Mouse (Mus musculus): Measurements from ENCODE around the gene Qser1. TPM values are rescaled to one million over a fixed set of nuclear protein-coding genes. Genes with fewer than 3 reads are reported as not detected.
"Not testable (repeated sequence)": the region's sequence is repeated elsewhere in the genome, so short reads cannot be mapped to it uniquely, and the experiment has no call there.

Gene Qser1
- 6.8 TPM in 2 replicates for polyA plus RNA-seq (2015; fragmentation: Nextera tagmentation; extraction: Ambion mirVana)

- H3K27me3 ChIP-seq = no peaks in the 10 kb centered on the region
- H3K27ac ChIP-seq (replicated peaks) = peak within 1 kb of the TSS; percentile 92
- peak within 1 kb of the TSS; percentile 70 for H3K4me2 ChIP-seq
- peak within 1 kb of the TSS; percentile 96 for H3K9ac ChIP-seq
- no peaks in the 10 kb centered on the region for H3K9me3 ChIP-seq
- H3K36me3 ChIP-seq = no peaks in the 10 kb centered on the region
- peak within 1 kb of the TSS; percentile 71 for H3K4me3 ChIP-seq
- peak; percentile 70 for ATAC-seq (ENCODE audit: low FRiP score, low read depth)
- 0% methylated on average over 31 of the region's 50 CpGs for WGBS
- peaks cover 28% of the 10 kb centered on the region for H3K4me1 ChIP-seq (replicated peaks)
These were observed at the start of gene Qser1 for GRCm38 (mm10) chr2:104816371-104816827. TSS of gene Qser1 (minus strand) at chr2:104816760.

- H3K36me3 ChIP-seq = no peaks in the 10 kb centered on the region
- no peak for ATAC-seq (ENCODE audit: low FRiP score, low read depth)
- no peak overlapping the region for H3K9ac ChIP-seq
- H3K27me3 ChIP-seq = no peaks in the 10 kb centered on the region
- H3K4me2 ChIP-seq = no peak overlapping the region
- H3K27ac ChIP-seq (replicated peaks) = no peak overlapping the region
- no peak overlapping the region for H3K4me3 ChIP-seq
- WGBS = 91% methylated on average over 4 of the region's 4 CpGs
- H3K9me3 ChIP-seq = no peaks in the 10 kb centered on the region
- no peaks in the 10 kb centered on the region for H3K4me1 ChIP-seq (replicated peaks)
These were observed 47.8 kb upstream of the Qser1 start for GRCm38 (mm10) chr2:104864176-104864860.

GRCm38 (mm10) chr2:104860426-104860825 is 43.9 kb upstream of the Qser1 start:
- Histone ChIP-seq H3K27me3 (no peaks in the 10 kb centered on the region), H3K9ac (no peak overlapping the region), H3K9me3 (no peaks in the 10 kb centered on the region), H3K4me2 (no peak overlapping the region), H3K4me3 (no peak overlapping the region), H3K36me3 (no peaks in the 10 kb centered on the region), H3K27ac (replicated peaks) (no peak overlapping the region), H3K4me1 (replicated peaks) (no peaks in the 10 kb centered on the region)
- ATAC-seq (ENCODE audit: low FRiP score, low read depth) = no peak
- 84% methylated on average over 10 of the region's 10 CpGs for WGBS

- Histone ChIP-seq H3K27ac (replicated peaks) (no peak overlapping the region), H3K9me3 (no peaks in the 10 kb centered on the region), H3K4me1 (replicated peaks) (no peaks in the 10 kb centered on the region), H3K36me3 (no peaks in the 10 kb centered on the region), H3K4me3 (no peak overlapping the region), H3K4me2 (no peak overlapping the region), H3K9ac (no peak overlapping the region), H3K27me3 (no peaks in the 10 kb centered on the region)
- no peak for ATAC-seq (ENCODE audit: low FRiP score, low read depth)
- WGBS = 83% methylated on average over 5 of the region's 5 CpGs
These were observed 42.5 kb upstream of the Qser1 start for GRCm38 (mm10) chr2:104859060-104859459.

- 81% methylated on average over 3 of the region's 3 CpGs for WGBS
- not testable (repeated sequence) for H3K36me3 ChIP-seq; H3K27me3 ChIP-seq; H3K4me2 ChIP-seq; H3K4me1 ChIP-seq (replicated peaks); H3K4me3 ChIP-seq; H3K9me3 ChIP-seq; H3K9ac ChIP-seq; ATAC-seq (ENCODE audit: low FRiP score, low read depth); H3K27ac ChIP-seq (replicated peaks)
These were observed 41.5 kb upstream of the Qser1 start for GRCm38 (mm10) chr2:104858083-104858482.

DNA sequence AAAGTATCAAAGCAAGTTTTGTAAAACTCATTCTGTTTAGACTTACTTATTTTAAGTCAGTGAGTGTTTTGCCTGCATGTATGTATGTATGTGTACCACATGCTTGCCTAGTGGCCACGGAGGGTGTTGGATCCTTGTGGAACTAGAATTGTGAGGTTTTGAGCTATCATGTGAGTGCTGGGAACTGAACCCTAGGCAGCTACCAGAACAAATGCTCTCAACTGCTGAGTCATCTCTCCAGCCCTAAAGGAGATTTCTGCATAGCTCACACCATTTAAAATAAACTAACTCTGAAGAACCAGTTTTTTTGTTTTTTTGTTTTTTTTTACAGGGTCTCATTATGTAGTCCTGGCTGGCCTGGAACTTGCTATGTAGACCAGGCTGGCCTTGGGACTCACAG is 39.7 kb upstream of the Qser1 start:
- Histone ChIP-seq H3K9ac (no peak overlapping the region), H3K27ac (replicated peaks) (no peak overlapping the region), H3K4me3 (no peak overlapping the region), H3K4me2 (no peak overlapping the region), H3K4me1 (replicated peaks) (no peaks in the 10 kb centered on the region), H3K27me3 (0 out of 2 replicates have a peak, but pooled peaks cover 10% of the 10 kb centered on the region), H3K9me3 (no peaks in the 10 kb centered on the region), H3K36me3 (no peaks in the 10 kb centered on the region)
- no peak for ATAC-seq (ENCODE audit: low FRiP score, low read depth)
- WGBS = 78% methylated on average over 1 of the region's 1 CpGs

- 29% methylated on average over 3 of the region's 3 CpGs for WGBS
- H3K9me3 ChIP-seq = no peaks in the 10 kb centered on the region
- H3K27me3 ChIP-seq = peaks cover 13% of the 10 kb centered on the region; the same call in 1 of the 2 replicates
- no peak for ATAC-seq (ENCODE audit: low FRiP score, low read depth)
- no peak overlapping the region for H3K9ac ChIP-seq
- no peak overlapping the region for H3K27ac ChIP-seq (replicated peaks)
- no peak overlapping the region for H3K4me3 ChIP-seq
- no peaks in the 10 kb centered on the region for H3K4me1 ChIP-seq (replicated peaks)
- no peak overlapping the region for H3K4me2 ChIP-seq
- H3K36me3 ChIP-seq = no peaks in the 10 kb centered on the region
These were observed 39.2 kb upstream of the Qser1 start for GRCm38 (mm10) chr2:104855732-104856131.

DNA sequence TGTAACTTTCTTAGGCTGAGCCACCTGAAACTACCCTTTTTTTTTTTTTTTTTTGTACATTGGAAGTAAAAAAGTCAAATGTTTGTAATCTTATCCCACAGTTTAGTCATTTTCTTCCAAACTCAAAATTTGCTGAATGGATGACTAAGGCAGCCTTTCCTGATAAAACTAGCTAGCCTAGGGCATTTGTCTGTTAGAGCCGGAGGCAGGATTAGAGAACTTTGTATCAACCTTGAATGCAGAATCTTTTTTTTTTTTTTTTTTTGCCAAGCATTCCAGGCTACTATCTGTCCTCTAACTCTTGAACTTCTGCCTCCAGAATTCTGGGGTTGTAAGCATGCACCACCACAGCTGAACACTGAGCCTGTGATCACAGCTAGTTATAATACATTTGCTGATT is 38.3 kb upstream of the Qser1 start:
- Histone ChIP-seq H3K4me2 (no peak overlapping the region), H3K27ac (replicated peaks) (no peak overlapping the region), H3K4me3 (no peak overlapping the region), H3K36me3 (no peaks in the 10 kb centered on the region), H3K9me3 (no peaks in the 10 kb centered on the region), H3K9ac (no peak overlapping the region), H3K4me1 (replicated peaks) (no peaks in the 10 kb centered on the region), H3K27me3 (peaks cover 15% of the 10 kb centered on the region; the same call in 1 of the 2 replicates)
- 71% methylated on average over 1 of the region's 1 CpGs for WGBS
- ATAC-seq (ENCODE audit: low FRiP score, low read depth) = no peak

DNA sequence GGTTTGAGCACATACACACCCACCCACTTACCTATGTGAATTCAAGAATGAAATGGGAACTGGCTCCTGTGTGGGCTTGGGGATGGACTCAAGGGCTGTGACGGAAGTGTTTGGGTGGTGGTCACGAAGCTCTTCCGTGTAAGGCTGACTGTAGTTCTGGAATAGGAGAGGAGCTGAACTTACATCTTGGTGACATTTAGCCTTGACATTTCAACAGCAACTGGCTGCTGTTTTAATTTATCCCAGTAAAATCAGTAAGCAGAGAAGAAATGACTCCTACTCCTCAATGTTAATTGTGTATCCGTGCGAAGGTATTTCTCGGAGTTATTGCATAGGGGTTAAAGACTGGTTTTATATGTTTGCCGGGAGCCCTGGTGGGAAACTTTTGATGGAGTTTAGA is 36.0 kb upstream of the Qser1 start:
- Histone ChIP-seq H3K27ac (replicated peaks) (no peak overlapping the region), H3K9me3 (no peaks in the 10 kb centered on the region), H3K4me3 (no peak overlapping the region), H3K4me1 (replicated peaks) (peaks cover 10% of the 10 kb centered on the region), H3K9ac (no peak overlapping the region), H3K36me3 (no peaks in the 10 kb centered on the region), H3K27me3 (peaks cover 20% of the 10 kb centered on the region; the same call in 1 of the 2 replicates), H3K4me2 (no peak overlapping the region)
- ATAC-seq (ENCODE audit: low FRiP score, low read depth) = no peak
- WGBS = 96% methylated on average over 7 of the region's 7 CpGs

- no peak for ATAC-seq (ENCODE audit: low FRiP score, low read depth)
- no peak overlapping the region for H3K9ac ChIP-seq
- no peak overlapping the region for H3K4me2 ChIP-seq
- 26% methylated on average over 5 of the region's 5 CpGs for WGBS
- peaks cover 20% of the 10 kb centered on the region; the same call in 1 of the 2 replicates for H3K27me3 ChIP-seq
- no peak overlapping the region for H3K27ac ChIP-seq (replicated peaks)
- H3K36me3 ChIP-seq = no peaks in the 10 kb centered on the region
- H3K4me3 ChIP-seq = no peak overlapping the region
- H3K9me3 ChIP-seq = no peaks in the 10 kb centered on the region
- peaks cover 10% of the 10 kb centered on the region for H3K4me1 ChIP-seq (replicated peaks)
These were observed 35.1 kb upstream of the Qser1 start for GRCm38 (mm10) chr2:104851686-104852085.

DNA sequence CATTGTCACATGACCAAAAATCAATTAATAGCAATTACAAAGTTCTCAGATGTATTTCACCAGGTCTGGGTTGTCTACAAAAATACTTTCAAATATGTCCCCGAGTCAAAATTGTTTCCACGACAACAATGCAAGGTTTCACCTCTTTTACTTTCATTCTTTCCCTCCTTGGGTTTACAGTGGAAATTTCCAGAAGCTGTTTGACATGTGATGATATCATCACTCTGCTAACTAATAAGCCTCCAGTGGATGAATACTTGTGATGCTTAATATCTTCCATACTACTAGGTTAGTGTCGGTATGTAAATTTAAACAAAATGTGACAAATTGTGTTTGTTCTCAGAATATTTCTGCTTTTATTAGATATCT is 33.4 kb upstream of the Qser1 start:
- H3K27me3 ChIP-seq = peaks cover 20% of the 10 kb centered on the region; the same call in 1 of the 2 replicates
- H3K4me3 ChIP-seq = peak overlapping the region; percentile 56
- WGBS = 69% methylated on average over 3 of the region's 3 CpGs
- H3K36me3 ChIP-seq = no peaks in the 10 kb centered on the region
- no peak overlapping the region for H3K27ac ChIP-seq (replicated peaks)
- peak overlapping the region; percentile 47 for H3K9ac ChIP-seq
- peak overlapping the region; percentile 98 for H3K4me2 ChIP-seq
- peaks cover 10% of the 10 kb centered on the region for H3K4me1 ChIP-seq (replicated peaks)
- no peak for ATAC-seq (ENCODE audit: low FRiP score, low read depth)
- no peaks in the 10 kb centered on the region for H3K9me3 ChIP-seq

GRCm38 (mm10) chr2:104849276-104849990 is 32.9 kb upstream of the Qser1 start, which contains the start of gene Prrg4:
TSS of gene Prrg4 (minus strand) at chr2:104849876.
- H3K27me3 ChIP-seq = peaks cover 20% of the 10 kb centered on the region; the same call in 1 of the 2 replicates
- peak within 1 kb of the TSS; percentile 56 for H3K4me3 ChIP-seq
- ATAC-seq (ENCODE audit: low FRiP score, low read depth) = peak; percentile 82
- H3K9ac ChIP-seq = peak within 1 kb of the TSS; percentile 47
- peaks cover 10% of the 10 kb centered on the region for H3K4me1 ChIP-seq (replicated peaks)
- no peaks in the 10 kb centered on the region for H3K9me3 ChIP-seq
- no peak within 1 kb of the TSS for H3K27ac ChIP-seq (replicated peaks)
- H3K36me3 ChIP-seq = no peaks in the 10 kb centered on the region
- H3K4me2 ChIP-seq = peak within 1 kb of the TSS; percentile 98
- under 1% methylated on average over 62 of the region's 62 CpGs for WGBS

All from hindbrain, embryonic 15.5 days (tissue).